Mouse (Mus musculus): Measurements from ENCODE around the gene Rnf39. TPM values are rescaled to one million over a fixed set of nuclear protein-coding genes. Genes with fewer than 3 reads are reported as not detected.

The Rnf39 gene
- polyA plus RNA-seq, 1 experiment, result 0.44 TPM

DNA sequence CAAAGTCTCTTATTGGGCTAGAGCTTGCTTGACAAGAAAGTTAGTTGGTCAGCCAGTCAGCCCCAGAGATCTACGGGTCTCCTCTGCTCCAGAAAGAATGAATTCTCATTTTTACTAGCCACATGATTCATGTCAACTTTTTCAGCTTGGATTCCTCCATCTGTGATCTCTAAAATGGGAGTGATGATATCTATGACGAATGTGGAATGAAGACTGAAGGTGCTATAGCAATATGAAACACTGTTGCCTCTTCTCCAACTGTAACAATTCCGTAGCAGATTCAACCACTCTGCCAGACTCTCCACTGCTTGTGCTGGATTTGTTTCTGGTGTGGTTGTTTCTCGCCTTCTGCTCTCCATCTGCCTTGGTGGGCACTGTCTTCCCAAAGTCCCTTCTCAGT, 11.6 kb upstream of the Rnf39 start:
- Histone ChIP-seq H3K4me3 (ENCODE audit: insufficient read depth, low read length) (no peak overlapping the region), H3K4me1 (ENCODE audit: control insufficient read depth, insufficient read depth, low read length) (peaks cover 12% of the 10 kb centered on the region)
- TF ChIP-seq POLR2A (IDR thresholded peaks at IDR 0.05; ENCODE audit: low read depth, low read length) (no peak), CTCF (IDR thresholded peaks at IDR 0.05; ENCODE audit: borderline replicate concordance, insufficient read depth, low read length) (no peak)

DNA sequence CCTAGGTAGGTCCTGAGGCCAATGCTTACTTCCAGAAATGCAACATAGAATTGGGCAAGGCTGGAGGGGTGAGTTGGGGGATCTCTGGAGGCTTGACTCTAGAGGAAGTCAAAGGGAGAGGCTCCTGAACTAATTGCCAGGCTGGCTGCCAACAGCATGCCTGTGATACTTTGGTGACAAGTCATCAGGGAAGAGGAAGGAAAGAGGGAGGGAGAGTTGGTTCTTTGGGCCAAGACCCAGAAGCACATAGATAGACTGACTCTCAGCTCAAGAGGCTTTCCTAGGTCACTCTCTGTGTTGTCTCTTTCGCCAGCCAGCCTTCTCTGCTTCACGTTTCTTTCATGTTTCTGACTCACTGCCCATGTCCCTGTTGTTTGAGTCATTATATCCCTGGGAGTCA, 10.9 kb upstream of the Rnf39 start:
- TF ChIP-seq POLR2A (IDR thresholded peaks at IDR 0.05; ENCODE audit: low read depth, low read length), result no peak
- TF ChIP-seq CTCF (IDR thresholded peaks at IDR 0.05; ENCODE audit: borderline replicate concordance, insufficient read depth, low read length), result no peak
- Histone ChIP-seq H3K27ac (ENCODE audit: insufficient read depth, low read length) (peak overlapping the region; percentile 63), H3K4me1 (ENCODE audit: control insufficient read depth, insufficient read depth, low read length) (peaks cover 12% of the 10 kb centered on the region), H3K4me3 (ENCODE audit: insufficient read depth, low read length) (no peak overlapping the region)

More for the DNA sequence above, 11.6 kb upstream of the Rnf39 start:
- peak overlapping the region; percentile 11; the same call in 1 of the 2 replicates for H3K27ac ChIP-seq (ENCODE audit: insufficient read depth, low read length)

DNA sequence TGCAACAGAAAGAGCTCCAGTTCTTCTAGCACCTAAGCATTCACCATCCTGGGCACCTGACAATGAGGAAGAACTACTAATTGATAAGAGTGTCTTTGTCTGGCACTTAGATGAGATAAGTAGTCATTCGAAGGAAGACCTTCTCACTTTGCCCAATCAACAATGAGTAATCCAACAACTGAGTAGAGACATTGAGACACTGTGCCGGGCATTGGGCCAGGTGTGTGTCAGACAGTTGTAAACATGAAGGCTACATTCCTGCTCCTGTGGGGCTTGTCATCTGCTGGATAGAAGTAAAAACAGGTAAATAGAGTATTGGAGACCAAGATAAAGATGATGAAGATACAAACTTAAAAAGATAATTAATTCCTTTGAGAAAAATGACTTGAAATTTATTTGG, 4.7 kb upstream of the Rnf39 start:
- H3K4me3 ChIP-seq (ENCODE audit: insufficient read depth, low read length), result no peak overlapping the region
- no peak for TF ChIP-seq CTCF (IDR thresholded peaks at IDR 0.05; ENCODE audit: borderline replicate concordance, insufficient read depth, low read length)
- no peak for TF ChIP-seq POLR2A (IDR thresholded peaks at IDR 0.05; ENCODE audit: low read depth, low read length)

DNA sequence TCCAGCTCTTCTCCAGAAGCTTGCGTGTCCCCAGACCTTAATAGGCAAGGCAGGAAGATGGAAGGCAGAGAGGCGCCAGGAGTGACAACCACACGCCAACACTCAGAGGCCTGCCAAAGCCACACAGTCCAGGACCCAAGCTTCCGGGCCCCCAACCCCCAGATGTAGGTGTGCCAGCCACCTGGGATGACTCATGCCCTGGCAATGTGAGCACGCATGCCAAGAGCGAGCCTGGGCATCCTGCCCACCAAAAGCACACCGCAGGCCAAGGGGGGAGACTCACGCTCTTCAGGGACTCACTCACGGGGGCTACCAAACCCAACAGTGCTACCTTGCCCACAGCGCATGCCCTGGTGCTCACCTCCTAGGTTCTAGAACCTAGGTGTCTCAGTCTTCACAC, 327 bp upstream of the Rnf39 start:
- 0 out of 2 replicates have a peak, but pooled peaks cover 4% of the 10 kb centered on the region for H3K4me1 ChIP-seq (ENCODE audit: control insufficient read depth, insufficient read depth, low read length)
- H3K27ac ChIP-seq (ENCODE audit: insufficient read depth, low read length), result no peak overlapping the region
- TF ChIP-seq POLR2A (IDR thresholded peaks at IDR 0.05; ENCODE audit: low read depth, low read length), result no peak
- TF ChIP-seq CTCF (IDR thresholded peaks at IDR 0.05; ENCODE audit: borderline replicate concordance, insufficient read depth, low read length), result no peak
- peak overlapping the region; percentile 9; the same call in 1 of the 2 replicates for H3K4me3 ChIP-seq (ENCODE audit: insufficient read depth, low read length)

More for the DNA sequence above, 4.7 kb upstream of the Rnf39 start:
- no peak overlapping the region for H3K27ac ChIP-seq (ENCODE audit: insufficient read depth, low read length)
- 0 out of 2 replicates have a peak, but pooled peaks cover 4% of the 10 kb centered on the region for H3K4me1 ChIP-seq (ENCODE audit: control insufficient read depth, insufficient read depth, low read length)

DNA sequence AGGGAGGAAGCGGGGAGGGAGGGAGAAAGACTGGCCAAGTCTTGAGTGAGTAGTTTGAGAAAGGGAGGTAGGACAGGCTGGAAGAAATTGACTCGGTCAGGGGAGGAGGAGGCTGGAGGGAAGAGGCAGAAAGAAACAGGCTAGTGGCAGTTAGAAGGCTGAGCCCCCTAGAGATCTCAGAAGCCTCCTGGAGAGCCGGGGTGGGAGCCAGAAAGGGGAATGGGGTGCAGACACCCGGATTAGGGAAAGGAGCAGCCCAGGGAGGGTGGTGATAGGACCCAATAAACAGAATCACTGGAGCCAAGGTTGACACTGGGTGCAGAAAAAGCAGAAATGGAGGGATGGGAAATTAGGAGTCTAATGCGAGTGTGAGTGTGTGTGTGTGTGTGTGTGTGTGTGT, 973 bp downstream of the Rnf39 start:
- 0 out of 2 replicates have a peak, but pooled peaks cover 4% of the 10 kb centered on the region for H3K4me1 ChIP-seq (ENCODE audit: control insufficient read depth, insufficient read depth, low read length)
- no peak overlapping the region for H3K4me3 ChIP-seq (ENCODE audit: insufficient read depth, low read length)
- H3K27ac ChIP-seq (ENCODE audit: insufficient read depth, low read length), result no peak overlapping the region
- no peak for TF ChIP-seq CTCF (IDR thresholded peaks at IDR 0.05; ENCODE audit: borderline replicate concordance, insufficient read depth, low read length)
- no peak for TF ChIP-seq POLR2A (IDR thresholded peaks at IDR 0.05; ENCODE audit: low read depth, low read length)

DNA sequence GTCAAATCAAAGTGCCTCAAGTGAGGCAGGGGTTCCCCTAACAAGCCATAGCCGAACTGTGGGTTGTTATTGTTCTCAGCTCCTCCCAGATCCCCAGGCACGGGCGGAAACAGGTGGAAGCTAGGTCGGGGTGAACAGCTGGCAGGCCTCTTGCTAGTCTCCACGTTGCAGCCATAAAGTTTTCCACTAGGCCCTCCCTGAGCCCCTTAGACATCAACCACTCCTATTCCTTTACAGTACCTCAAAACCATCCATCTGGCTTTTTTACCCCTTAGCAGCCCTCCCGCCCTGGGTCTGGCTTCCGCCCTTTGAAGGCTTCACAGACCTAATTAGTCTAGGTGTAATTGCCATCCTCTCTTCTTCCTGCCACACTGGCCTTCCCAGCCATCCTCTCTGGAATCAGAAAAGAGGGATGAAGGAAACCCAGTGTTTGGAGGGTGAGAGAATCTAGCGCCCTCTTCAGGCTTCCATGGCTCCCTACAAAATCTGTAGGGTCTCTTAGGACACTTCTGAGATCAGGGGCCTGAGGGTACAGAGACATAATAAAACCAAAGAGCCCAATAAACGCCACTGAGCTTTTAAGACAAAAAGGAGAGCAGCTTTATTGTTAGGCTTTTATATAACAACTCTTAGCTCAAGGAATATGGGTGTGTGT, 1.5 kb downstream of the Rnf39 start:
- H3K4me3 ChIP-seq (ENCODE audit: insufficient read depth, low read length), result no peak overlapping the region
- H3K4me1 ChIP-seq (ENCODE audit: control insufficient read depth, insufficient read depth, low read length), result 0 out of 2 replicates have a peak, but pooled peaks cover 4% of the 10 kb centered on the region
- TF ChIP-seq POLR2A (IDR thresholded peaks at IDR 0.05; ENCODE audit: low read depth, low read length) (no peak), CTCF (IDR thresholded peaks at IDR 0.05; ENCODE audit: borderline replicate concordance, insufficient read depth, low read length) (no peak)
- H3K27ac ChIP-seq (ENCODE audit: insufficient read depth, low read length), result no peak overlapping the region

DNA sequence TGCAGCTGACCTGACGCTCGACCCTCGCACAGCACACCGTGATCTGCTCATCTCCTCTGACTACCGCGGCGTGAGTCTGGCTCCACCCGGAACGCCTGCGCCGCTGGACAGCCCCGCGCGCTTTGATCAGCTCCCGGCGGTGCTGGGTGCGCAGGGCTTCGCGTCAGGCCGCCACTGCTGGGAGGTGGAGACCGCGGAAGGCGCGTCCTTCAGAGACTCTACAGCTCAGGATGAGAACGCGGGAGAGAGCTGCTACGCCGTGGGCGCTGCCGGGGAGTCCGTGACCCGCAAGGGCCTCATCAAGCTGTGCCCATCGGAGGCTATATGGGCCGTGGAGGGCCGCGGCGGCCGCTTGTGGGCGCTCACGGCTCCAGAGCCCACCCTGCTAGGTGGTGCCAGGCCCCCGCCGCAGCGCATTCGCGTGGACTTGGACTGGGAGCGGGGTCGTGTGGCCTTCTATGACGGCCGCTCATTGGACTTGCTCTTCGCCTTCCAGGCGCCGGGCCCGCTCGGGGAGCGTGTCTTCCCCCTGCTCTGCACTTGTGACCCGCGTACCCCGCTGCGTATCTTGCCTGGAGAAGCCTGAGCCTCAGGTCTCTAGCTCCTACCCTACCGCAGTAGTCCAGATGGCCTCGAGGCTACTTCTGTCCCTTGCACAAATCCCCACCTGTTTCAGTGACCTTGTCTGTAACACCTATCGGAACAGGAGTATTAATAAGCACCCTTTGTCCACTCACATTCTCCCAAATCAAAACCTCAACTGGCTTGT, 4.5 kb downstream of the Rnf39 start:
- peak; percentile 50; the same call in 1 of the 2 replicates for TF ChIP-seq POLR2A (IDR thresholded peaks at IDR 0.05; ENCODE audit: low read depth, low read length)
- TF ChIP-seq CTCF (IDR thresholded peaks at IDR 0.05; ENCODE audit: borderline replicate concordance, insufficient read depth, low read length), result no peak
- Histone ChIP-seq H3K27ac (ENCODE audit: insufficient read depth, low read length) (no peak overlapping the region), H3K4me1 (ENCODE audit: control insufficient read depth, insufficient read depth, low read length) (peaks cover 7% of the 10 kb centered on the region; the same call in 1 of the 2 replicates), H3K4me3 (ENCODE audit: insufficient read depth, low read length) (peak overlapping the region; percentile 23)

DNA sequence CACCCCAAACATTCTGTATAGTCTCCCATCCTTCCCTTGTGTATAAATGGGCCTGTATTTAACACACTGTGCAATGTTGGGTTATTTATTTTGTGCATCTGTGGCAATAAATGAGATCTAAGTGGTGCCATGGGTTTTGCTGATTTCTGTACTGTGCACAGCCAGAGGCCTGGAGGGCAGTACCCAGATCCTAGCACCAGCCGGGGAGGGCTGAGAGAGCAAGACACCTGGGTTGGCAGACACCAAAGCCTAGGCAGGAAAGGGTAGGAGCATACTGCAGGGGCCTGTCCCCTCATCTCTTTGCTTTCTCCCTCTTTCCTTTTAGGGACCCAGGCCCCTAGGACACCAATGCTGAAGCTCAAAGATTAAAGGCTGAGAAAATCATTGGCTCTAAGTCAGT, 5.6 kb downstream of the Rnf39 start:
- Histone ChIP-seq H3K27ac (ENCODE audit: insufficient read depth, low read length) (no peak overlapping the region), H3K4me3 (ENCODE audit: insufficient read depth, low read length) (no peak overlapping the region), H3K4me1 (ENCODE audit: control insufficient read depth, insufficient read depth, low read length) (peaks cover 3% of the 10 kb centered on the region; the same call in 1 of the 2 replicates)
- no peak for TF ChIP-seq POLR2A (IDR thresholded peaks at IDR 0.05; ENCODE audit: low read depth, low read length)
- no peak for TF ChIP-seq CTCF (IDR thresholded peaks at IDR 0.05; ENCODE audit: borderline replicate concordance, insufficient read depth, low read length)

DNA sequence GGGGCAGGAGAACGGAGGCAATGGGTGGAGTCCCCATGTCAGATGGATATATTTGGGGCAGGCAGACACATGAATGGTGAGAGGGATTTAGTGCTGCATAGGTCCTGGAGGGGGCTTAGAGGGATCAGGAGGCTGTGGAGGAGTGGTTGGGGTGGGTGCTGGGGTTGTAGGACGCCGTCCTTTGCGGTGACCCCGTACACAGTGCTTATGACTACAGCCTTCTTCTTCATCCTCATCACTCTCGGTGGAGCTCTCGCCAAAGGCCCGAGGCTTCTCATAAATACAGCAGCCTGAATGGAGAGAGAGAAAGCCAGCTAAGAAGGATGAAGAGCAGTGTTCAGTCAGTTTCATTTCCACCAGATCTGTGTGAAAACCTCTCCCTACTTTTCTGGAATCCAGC, 6.5 kb downstream of the Rnf39 start:
- Histone ChIP-seq H3K4me3 (ENCODE audit: insufficient read depth, low read length) (no peak overlapping the region), H3K4me1 (ENCODE audit: control insufficient read depth, insufficient read depth, low read length) (peaks cover 3% of the 10 kb centered on the region; the same call in 1 of the 2 replicates), H3K27ac (ENCODE audit: insufficient read depth, low read length) (no peak overlapping the region)
- TF ChIP-seq POLR2A (IDR thresholded peaks at IDR 0.05; ENCODE audit: low read depth, low read length) (no peak), CTCF (IDR thresholded peaks at IDR 0.05; ENCODE audit: borderline replicate concordance, insufficient read depth, low read length) (no peak)

Data from embryonic fibroblast, embryonic 13.5 days (primary cell).